Mouse (Mus musculus) stomach, embryonic 14.5 days (tissue): ENCODE data around the gene Slc35b2. TPM values are rescaled to one million over a fixed set of nuclear protein-coding genes. Genes with fewer than 3 reads are reported as not detected.

Source experiments
- ATAC-seq: fragments of 200-750 bp; cut with Nextera tagmentation; 2 replicates; pipeline ENCODE4 v1.8.0; 2017; ENCODE audit warnings: low read depth, moderate TSS enrichment; ENCODE audit not compliant: insufficient number of reproducible peaks, insufficient read depth, low FRiP score
- H3K27ac ChIP-seq: fragments of 300-500 bp; sonication (generic); 2 replicates; pipeline ENCODE4 v1.5.1; 2014; ENCODE audit warnings: mild to moderate bottlenecking, low read length, moderate library complexity, mixed read lengths
- H3K27me3 ChIP-seq: fragments of 300-500 bp; sonication (generic); 2 replicates; pipeline ENCODE4 v1.6.1; 2014; ENCODE audit warnings: low read length, control low read depth, mixed read lengths; ENCODE audit not compliant: control insufficient read depth, insufficient read depth
- H3K36me3 ChIP-seq: fragments of 300-500 bp; sonication (generic); 2 replicates; pipeline ENCODE4 v1.6.1; 2014; ENCODE audit warnings: mild to moderate bottlenecking, control low read depth, low read length, moderate library complexity, mixed read lengths; ENCODE audit not compliant: control insufficient read depth, insufficient read depth
- H3K4me1 ChIP-seq: fragments of 300-500 bp; sonication (generic); 2 replicates; pipeline ENCODE4 v1.6.1; 2014; ENCODE audit warnings: low read length, control low read depth, mixed read lengths; ENCODE audit not compliant: control insufficient read depth, insufficient read depth
- H3K4me2 ChIP-seq: fragments of 300-500 bp; sonication (generic); replicated peaks from 2 replicates; pipeline ENCODE4 v1.6.1; 2014; ENCODE audit warnings: low read depth, low read length, control low read depth
- H3K4me3 ChIP-seq: fragments of 300-500 bp; sonication (generic); 2 replicates; pipeline ENCODE4 v1.5.1; 2014; ENCODE audit warnings: low read depth, low read length, control low read depth
- H3K9ac ChIP-seq: fragments of 300-500 bp; sonication (generic); replicated peaks from 2 replicates; pipeline ENCODE4 v1.6.1; 2014; ENCODE audit warnings: low read depth, mild to moderate bottlenecking, control low read depth, low read length, moderate library complexity, mixed read lengths
- H3K9me3 ChIP-seq: fragments of 300-500 bp; sonication (generic); 2 replicates; pipeline ENCODE4 v1.6.1; 2016; ENCODE audit warnings: low read depth, low read length, control low read depth; ENCODE audit not compliant: control insufficient read depth
- WGBS: fragments of 180-500 bp; shearing (Covaris S2); extraction: QIAGEN DNeasy Blood & Tissue Kit; methylation state at CpG from one replicate; pipeline ENCODE4 v1.1.7; 2014; 5-methylcytosine and 5-hydroxymethylcytosine counted together
- polyA plus RNA-seq: library from polyadenylated mRNA; unstranded; fragments of >200 nt; fragmentation: Nextera tagmentation; extraction: Ambion mirVana; gene quantifications from 2 replicates; pipeline ENCODE4 v1.2.1, GENCODE M21; 2014

Slc35b2 gene
- polyA plus RNA-seq, 1 experiment from 2014 or later = 117 TPM

- no peaks in the 10 kb centered on the region for H3K4me1 ChIP-seq
- 86% methylated on average over 7 of the region's 7 CpGs for WGBS
- ATAC-seq = no peak
These were observed 49.2 kb downstream of the Slc35b2 start for GRCm38 (mm10) chr17:45612921-45613320.

GRCm38 (mm10) chr17:45616046-45616650 lies 52.5 kb downstream of the Slc35b2 start:
- no peak overlapping the region for H3K4me3 ChIP-seq
- H3K9me3 ChIP-seq = no peaks in the 10 kb centered on the region
- no peaks in the 10 kb centered on the region for H3K27me3 ChIP-seq
- H3K4me2 ChIP-seq = no peak overlapping the region
- peaks cover 11% of the 10 kb centered on the region; the same call in 1 of the 2 replicates for H3K4me1 ChIP-seq
- H3K36me3 ChIP-seq = no peaks in the 10 kb centered on the region
- no peak overlapping the region for H3K9ac ChIP-seq
- ATAC-seq = no peak
- 62% methylated on average over 4 of the region's 4 CpGs for WGBS
- no peak overlapping the region for H3K27ac ChIP-seq

More at GRCm38 (mm10) chr17:45612921-45613320, 49.2 kb downstream of the Slc35b2 start:
- no peaks in the 10 kb centered on the region for H3K36me3 ChIP-seq
- no peaks in the 10 kb centered on the region for H3K27me3 ChIP-seq
- no peak overlapping the region for H3K4me2 ChIP-seq
- no peaks in the 10 kb centered on the region for H3K9me3 ChIP-seq
- H3K27ac ChIP-seq = no peak overlapping the region
- H3K4me3 ChIP-seq = no peak overlapping the region
- H3K9ac ChIP-seq = no peak overlapping the region

GRCm38 (mm10) chr17:45616679-45617078 lies 53.0 kb downstream of the Slc35b2 start:
- WGBS = 79% methylated on average over 3 of the region's 3 CpGs
- Histone ChIP-seq H3K4me2 (no peak overlapping the region), H3K4me1 (peaks cover 11% of the 10 kb centered on the region; the same call in 1 of the 2 replicates), H3K4me3 (no peak overlapping the region), H3K9ac (no peak overlapping the region), H3K27me3 (no peaks in the 10 kb centered on the region), H3K9me3 (no peaks in the 10 kb centered on the region), H3K36me3 (no peaks in the 10 kb centered on the region), H3K27ac (no peak overlapping the region)
- ATAC-seq = no peak

Other genes with a start within 250 kb of the Slc35b2 start
- gene Cdc5l, start 130.1 kb upstream of the Slc35b2 start, polyA plus RNA-seq = 66.6 and 72.3 TPM in 2 replicates
- 0.50 and 0.59 TPM in 2 replicates for gene Spats1, start 88.5 kb upstream of the Slc35b2 start, polyA plus RNA-seq
- 14.8 and 16.8 TPM in 2 replicates for gene Aars2, start 57.0 kb upstream of the Slc35b2 start, polyA plus RNA-seq
- gene Tcte1, start 40.4 kb upstream of the Slc35b2 start, polyA plus RNA-seq = 0.29 and 0.65 TPM in 2 replicates
- gene Tmem151b, start 14.2 kb upstream of the Slc35b2 start, polyA plus RNA-seq = 1.8 and 2.6 TPM in 2 replicates
- gene Nfkbie, start 8.2 kb upstream of the Slc35b2 start, polyA plus RNA-seq = 3.7 and 4.2 TPM in 2 replicates
- gene Hsp90ab1, start 9.4 kb downstream of the Slc35b2 start, polyA plus RNA-seq = 1,573 and 1,607 TPM in 2 replicates
- gene Slc29a1, start 35.7 kb downstream of the Slc35b2 start, polyA plus RNA-seq = 72.2 and 73.0 TPM in 2 replicates
- gene Mymx, start 38.2 kb downstream of the Slc35b2 start, polyA plus RNA-seq = 0.36 and 0.55 TPM in 2 replicates
- gene Capn11, start 95.5 kb downstream of the Slc35b2 start, polyA plus RNA-seq = not detected in 2 replicates
- gene Mrpl14, start 122.4 kb downstream of the Slc35b2 start, polyA plus RNA-seq = 155 and 171 TPM in 2 replicates
- 30.8 and 33.7 TPM in 2 replicates for gene Tmem63b, start 123.0 kb downstream of the Slc35b2 start, polyA plus RNA-seq
- gene 1600014C23Rik, start 170.0 kb downstream of the Slc35b2 start, polyA plus RNA-seq = 0.72 TPM in 1 of 2 replicates, not detected in the other